Mouse (Mus musculus): ENCODE measurements around the gene Tnfsf15.

GRCm38 (mm10) chr4:63702006-63702704 lies 42.8 kb downstream of the Tnfsf15 start:
- TF ChIP-seq CTCF (IDR thresholded peaks at IDR 0.05; ENCODE audit: low read depth): no peak
- TF ChIP-seq EP300 (IDR thresholded peaks at IDR 0.05; ENCODE audit: low read depth): no peak

All from heart, postnatal 0 days (tissue).